Mouse (Mus musculus): Measurements from ENCODE around the gene Gbf1.

DNA sequence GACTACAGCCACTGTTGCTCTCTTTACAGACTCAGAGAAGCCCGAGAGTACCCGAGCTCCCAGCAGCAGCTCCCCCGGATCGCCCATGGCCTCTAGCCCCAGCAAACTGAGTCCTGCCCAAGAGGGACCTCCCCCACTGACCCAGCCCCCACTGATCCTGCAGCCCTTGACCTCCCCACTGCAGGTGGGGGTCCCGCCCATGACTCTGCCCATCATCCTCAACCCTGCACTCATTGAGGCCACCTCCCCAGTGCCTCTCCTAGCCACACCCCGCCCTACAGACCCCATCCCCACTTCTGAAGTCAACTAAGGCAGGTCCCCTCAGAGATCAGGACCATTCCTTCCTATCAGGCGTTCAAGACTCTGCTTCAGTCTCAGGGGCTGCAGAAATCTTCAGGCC is 133.3 kb downstream of the Gbf1 start:
- TF ChIP-seq CTCF (conservative IDR thresholded peaks at IDR 0.05 in 1 of 2, IDR thresholded peaks at IDR 0.05 in 1 of 2; ENCODE audit: low read depth in 2 of 2, low read length in 2 of 2), result no peak
- no peak for TF ChIP-seq CHD1 (IDR thresholded peaks at IDR 0.05; ENCODE audit: low read depth, low read length)
- no peak for TF ChIP-seq JUN (IDR thresholded peaks at IDR 0.05; ENCODE audit: insufficient read depth, low read depth, low read length)
- TF ChIP-seq USF1 (IDR thresholded peaks at IDR 0.05; ENCODE audit: low read depth, low read length), result no peak
- no peak for TF ChIP-seq EP300 (IDR thresholded peaks at IDR 0.05; ENCODE audit: low read length)
